Mouse (Mus musculus) layer of hippocampus, adult 18-20 months (tissue): ENCODE data around the gene Myg1. TPM values are rescaled to one million over a fixed set of nuclear protein-coding genes. Genes with fewer than 3 reads are reported as not detected.
A peak's percentile ranks its signal among the peaks of the same experiment; 100 is the strongest.
"Not testable (repeated sequence)": the region's sequence is repeated elsewhere in the genome, so short reads cannot be mapped to it uniquely, and the experiment has no call there.

Source experiments
- DNase-seq, 2 experiments: peaks; one replicate each; pipeline ENCODE4 v3.0.0; 2022; ENCODE audit warnings: low spot score in 2 of 2
- long read RNA-seq: library from polyadenylated mRNA; stranded (forward); transcript quantifications from one replicate; pipeline ENCODE4 v2.0.0, GENCODE M21; 2021
- total RNA-seq, 2 experiments: library from RNA; stranded (reverse); gene quantifications; 2 replicates each; pipeline ENCODE4 v1.2.3; 2021

Myg1 gene
- 10 to 100 TPM; 69.4 to 72.5 TPM for total RNA-seq
- long read RNA-seq, transcript Myg1-202 (7 exons, 1,480 nt) = major isoform, 15 of 24 reads
- long read RNA-seq, partial matches to known transcripts = 5 of 24 reads
- long read RNA-seq, other reads (novel, unspliced or antisense) = 2 of 24 reads

GRCm38 (mm10) chr15:102331610-102332015, at the start of gene Myg1:
Myg1 (plus strand) TSS chr15:102331709.
- peak; percentile 77 to 90 for DNase-seq

GRCm38 (mm10) chr15:102282463-102283292, 48.8 kb upstream of the Myg1 start:
- DNase-seq = no peak

GRCm38 (mm10) chr15:102283648-102284047, 47.9 kb upstream of the Myg1 start:
- no peak for DNase-seq

- peak in 1 of 2 experiments; percentile 43 for DNase-seq
Observed at GRCm38 (mm10) chr15:102287395-102287794, 44.1 kb upstream of the Myg1 start.

GRCm38 (mm10) chr15:102295633-102296367, 35.7 kb upstream of the Myg1 start, which contains the start of gene Espl1:
Espl1 (plus strand) TSS chr15:102296266.
- peak; percentile 88 to 96 for DNase-seq

- no peak for DNase-seq
Observed at GRCm38 (mm10) chr15:102296368-102297006, 35.0 kb upstream of the Myg1 start.

GRCm38 (mm10) chr15:102302542-102302941, 29.0 kb upstream of the Myg1 start:
- DNase-seq = no peak

GRCm38 (mm10) chr15:102308717-102309116, 22.8 kb upstream of the Myg1 start:
- DNase-seq = no peak

GRCm38 (mm10) chr15:102310074-102310845, 21.2 kb upstream of the Myg1 start:
- peak in 1 of 2 experiments; percentile 36 for DNase-seq

- no peak for DNase-seq
Observed at GRCm38 (mm10) chr15:102311489-102311888, 20.0 kb upstream of the Myg1 start.

GRCm38 (mm10) chr15:102315292-102315691, 16.2 kb upstream of the Myg1 start:
- no peak for DNase-seq

- peak in 1 of 2 experiments; percentile 77 for DNase-seq
Observed at GRCm38 (mm10) chr15:102316263-102316662, 15.2 kb upstream of the Myg1 start.

GRCm38 (mm10) chr15:102324654-102325473, 6.6 kb upstream of the Myg1 start:
- no peak for DNase-seq

GRCm38 (mm10) chr15:102326022-102326576, 5.4 kb upstream of the Myg1 start, which contains the start of gene Pfdn5:
Pfdn5 (plus strand) TSS chr15:102326116.
- DNase-seq = peak; percentile 81 to 93

- DNase-seq = no peak
Observed at GRCm38 (mm10) chr15:102326892-102327291, 4.6 kb upstream of the Myg1 start.

GRCm38 (mm10) chr15:102335254-102335653, 3.7 kb downstream of the Myg1 start:
- DNase-seq = no peak

- not testable (repeated sequence) for DNase-seq
Observed at GRCm38 (mm10) chr15:102335925-102336324, 4.4 kb downstream of the Myg1 start.

GRCm38 (mm10) chr15:102336946-102337345, 5.4 kb downstream of the Myg1 start:
- no peak for DNase-seq

- DNase-seq = no peak
Observed at GRCm38 (mm10) chr15:102339612-102340011, 8.1 kb downstream of the Myg1 start.
